Mouse (Mus musculus) layer of hippocampus, adult 8-10 months (tissue): Measurements from ENCODE around the gene Guca2a. TPM values are rescaled to one million over a fixed set of nuclear protein-coding genes. Genes with fewer than 3 reads are reported as not detected.
A peak's percentile ranks its signal among the peaks of the same experiment; 100 is the strongest.
"Not testable (repeated sequence)": the region's sequence is repeated elsewhere in the genome, so short reads cannot be mapped to it uniquely, and the experiment has no call there.

Experiments
- DNase-seq, 2 experiments: peaks; one replicate each; pipeline ENCODE4 v3.0.0; 2022; ENCODE audit warnings: low spot score in 2 of 2
- total RNA-seq, 4 experiments: library from RNA; stranded (reverse); gene quantifications; 2 replicates each; pipeline ENCODE4 v1.2.4; 2022

The Guca2a gene
- total RNA-seq: not detected

- DNase-seq: no peak
Measured at GRCm38 (mm10) chr4:119637176-119637845, at the start of gene Guca2a. TSS of gene Guca2a (plus strand) at chr4:119637704.

- DNase-seq: no peak
Measured at GRCm38 (mm10) chr4:119588037-119588436, 49.5 kb upstream of the Guca2a start.

GRCm38 (mm10) chr4:119589423-119589822 lies 48.1 kb upstream of the Guca2a start:
- no peak for DNase-seq

DNA sequence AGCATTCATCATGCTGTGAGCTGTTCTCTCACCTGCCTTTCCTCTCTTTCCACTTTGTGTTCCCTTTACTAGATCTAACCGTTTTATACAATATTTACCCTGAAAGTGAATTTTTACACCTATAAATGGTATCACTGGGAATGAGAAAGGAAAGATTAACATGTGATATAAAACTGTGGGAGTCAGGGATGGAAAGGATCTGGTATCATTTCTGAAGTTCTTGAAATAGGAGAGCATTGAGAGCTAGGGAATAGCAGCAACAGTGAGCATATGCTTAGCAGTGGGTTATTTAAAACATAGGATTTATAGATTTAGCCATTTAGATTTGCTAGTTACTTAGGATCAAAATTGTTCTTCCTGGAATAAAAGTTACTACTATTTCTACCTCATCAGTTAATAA lies 47.5 kb upstream of the Guca2a start:
- no peak for DNase-seq

DNA sequence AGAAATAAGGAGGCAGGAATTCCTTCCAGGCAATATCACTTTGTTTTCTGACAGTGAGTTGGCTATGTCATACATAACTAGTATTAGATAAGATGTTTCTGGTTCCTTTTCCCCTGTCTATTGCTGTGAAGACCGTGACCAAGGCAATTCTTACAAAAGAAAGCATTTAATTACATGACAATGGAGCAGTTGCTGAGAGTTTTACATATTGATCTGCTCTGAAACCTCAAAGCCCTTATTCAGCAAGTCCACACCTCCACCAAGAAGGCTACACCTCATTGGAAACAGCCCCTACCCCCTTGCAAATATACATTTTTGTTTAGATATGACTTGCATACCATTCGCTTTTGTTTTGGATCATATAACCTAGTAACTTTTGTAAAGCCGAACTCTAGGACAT lies 45.0 kb upstream of the Guca2a start:
- no peak for DNase-seq

- DNase-seq: no peak
Measured at GRCm38 (mm10) chr4:119594331-119594730, 43.2 kb upstream of the Guca2a start.

- DNase-seq: no peak
Measured at GRCm38 (mm10) chr4:119599605-119600004, 37.9 kb upstream of the Guca2a start.

- DNase-seq: no peak
Measured at GRCm38 (mm10) chr4:119609488-119609887, 28.0 kb upstream of the Guca2a start.

- DNase-seq: no peak
Measured at GRCm38 (mm10) chr4:119614078-119614477, 23.4 kb upstream of the Guca2a start.

DNA sequence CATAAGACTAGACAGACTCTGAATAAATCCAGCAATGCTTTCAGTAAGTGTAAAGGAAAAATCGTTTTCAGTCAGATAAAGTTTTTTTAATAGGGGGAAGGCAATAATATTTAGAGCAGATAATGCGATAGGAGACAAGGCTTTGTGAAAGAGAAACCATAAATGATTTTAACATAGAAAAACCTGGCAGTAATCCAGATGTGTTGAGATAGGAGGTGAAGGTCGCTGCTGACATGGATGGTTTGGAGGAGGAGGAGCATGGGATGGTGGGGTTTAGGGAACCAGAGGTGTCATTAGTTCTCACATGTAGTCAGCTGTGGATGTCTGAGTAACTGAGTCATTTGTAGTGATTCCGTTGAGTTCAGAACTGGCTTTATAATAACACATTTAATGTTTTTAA lies 22.8 kb upstream of the Guca2a start:
- no peak for DNase-seq

GRCm38 (mm10) chr4:119626081-119626645 lies 11.3 kb upstream of the Guca2a start:
- no peak for DNase-seq

DNA sequence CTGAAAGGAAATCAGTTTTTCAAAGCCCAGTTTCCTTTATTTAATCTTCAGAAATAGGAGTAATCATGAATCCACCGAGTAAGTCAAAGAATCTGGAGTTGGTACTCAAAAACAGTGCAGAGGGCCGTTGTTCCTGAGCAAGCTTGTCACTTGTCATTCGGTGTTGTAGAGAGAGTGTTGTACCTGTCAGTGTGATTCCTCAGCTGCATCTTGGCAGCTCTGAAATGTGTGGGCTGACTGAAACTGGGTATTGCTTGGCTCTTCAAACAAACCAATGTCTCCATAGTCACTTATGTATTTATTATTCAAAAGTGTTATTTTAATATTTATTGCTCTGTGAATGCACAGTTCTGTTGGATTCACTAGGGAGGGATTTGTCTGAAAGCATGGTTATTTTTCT lies 10.6 kb upstream of the Guca2a start:
- no peak for DNase-seq

- no peak for DNase-seq
Measured at GRCm38 (mm10) chr4:119627317-119627716, 10.2 kb upstream of the Guca2a start.

- not testable (repeated sequence) for DNase-seq
Measured at GRCm38 (mm10) chr4:119628363-119628762, 9.1 kb upstream of the Guca2a start.

- DNase-seq: peak in 1 of 2 experiments; percentile 53
Measured at GRCm38 (mm10) chr4:119631115-119631919, 6.2 kb upstream of the Guca2a start.

GRCm38 (mm10) chr4:119632721-119633120 lies 4.8 kb upstream of the Guca2a start:
- DNase-seq: no peak

- DNase-seq: no peak
Measured at GRCm38 (mm10) chr4:119633342-119633741, 4.2 kb upstream of the Guca2a start.

GRCm38 (mm10) chr4:119633948-119634347 lies 3.6 kb upstream of the Guca2a start:
- no peak for DNase-seq

GRCm38 (mm10) chr4:119634908-119635660 lies 2.4 kb upstream of the Guca2a start:
- no peak for DNase-seq

DNA sequence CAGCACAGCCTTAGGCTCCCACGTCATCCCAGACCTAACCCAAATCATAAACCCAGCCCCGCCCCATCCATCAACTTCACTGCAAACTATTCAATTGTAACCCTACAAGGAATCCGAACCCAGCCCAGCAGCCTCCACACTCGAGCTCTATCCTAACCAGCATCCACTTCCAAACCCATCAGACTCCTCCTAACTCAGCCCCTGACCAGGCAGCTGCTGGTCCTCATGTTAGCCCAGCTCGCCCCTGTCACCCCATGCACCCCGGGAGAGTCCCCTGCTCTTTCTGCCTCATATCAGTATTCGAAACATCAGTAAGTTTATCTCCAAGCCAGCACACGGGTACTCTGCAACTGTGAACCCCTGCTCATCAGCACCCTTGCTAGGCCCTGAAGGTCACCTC lies 1.8 kb upstream of the Guca2a start:
- no peak for DNase-seq

DNA sequence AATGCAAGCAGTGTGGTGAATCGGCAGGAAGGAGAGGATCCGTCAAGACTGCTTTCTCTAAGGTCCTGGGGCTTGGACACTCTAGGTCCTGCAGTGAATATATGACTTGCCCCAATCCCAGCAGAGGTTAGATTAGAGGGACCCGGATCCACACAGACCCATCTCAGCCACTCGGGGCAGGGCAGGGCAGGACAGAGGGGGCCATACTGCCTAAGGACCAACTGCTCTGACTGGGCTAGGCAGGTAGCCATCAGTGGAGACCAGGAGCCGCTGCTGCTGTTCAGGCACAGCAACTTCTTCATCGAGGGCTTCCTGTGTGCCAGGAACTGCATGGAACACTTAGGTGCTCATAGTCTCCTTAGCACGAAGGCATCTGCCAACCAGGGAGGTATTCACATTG lies 773 bp upstream of the Guca2a start:
- DNase-seq: no peak

- DNase-seq: no peak
Measured at GRCm38 (mm10) chr4:119637946-119638345, 442 bp downstream of the Guca2a start.
